Mouse (Mus musculus): Measurements from ENCODE around the gene B3gntl1.
"Not testable (repeated sequence)": the region's sequence is repeated elsewhere in the genome, so short reads cannot be mapped to it uniquely, and the experiment has no call there.

B3gntl1 gene

DNA sequence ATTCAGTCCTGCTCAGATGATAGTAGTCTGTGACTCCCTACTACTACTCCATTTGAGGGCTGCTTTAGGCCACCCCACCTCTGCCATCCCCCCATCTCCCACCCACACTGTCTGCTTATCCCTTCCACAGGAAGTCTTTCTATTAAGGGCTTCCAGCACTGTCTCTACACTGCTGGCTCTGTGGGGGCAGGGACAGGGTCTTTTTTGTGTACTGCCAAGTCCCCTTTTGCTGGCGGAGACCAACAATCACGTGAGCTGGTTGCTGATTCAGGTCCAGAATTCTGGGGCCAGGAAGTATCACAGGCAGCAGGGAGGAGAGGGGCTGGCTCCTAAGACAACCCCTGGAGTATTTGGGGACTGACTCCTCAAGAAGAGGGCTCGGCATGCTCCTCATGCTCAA, 10.3 kb upstream of the B3gntl1 start:
- DNase-seq (ENCODE audit: low spot score): no peak

DNA sequence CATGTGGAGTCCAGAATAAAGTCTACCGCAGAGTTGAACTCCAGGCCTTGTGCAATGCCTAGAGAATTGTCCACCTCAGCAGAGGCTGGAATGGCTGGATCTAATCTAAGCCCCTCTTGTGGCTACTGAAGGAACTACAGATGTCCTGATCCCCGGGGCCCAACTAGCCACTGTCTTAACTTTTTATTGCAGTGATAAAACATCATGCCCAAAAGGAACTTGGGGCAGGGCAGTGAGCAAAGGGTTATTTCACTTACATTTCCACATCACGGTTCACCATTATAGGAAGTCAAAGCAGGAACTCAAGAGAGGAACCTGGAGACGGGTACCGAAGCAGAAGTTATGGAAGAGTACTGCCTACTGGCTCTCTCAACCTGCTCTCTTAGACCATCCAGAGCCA, 7.8 kb upstream of the B3gntl1 start:
- DNase-seq (ENCODE audit: low spot score): no peak

DNA sequence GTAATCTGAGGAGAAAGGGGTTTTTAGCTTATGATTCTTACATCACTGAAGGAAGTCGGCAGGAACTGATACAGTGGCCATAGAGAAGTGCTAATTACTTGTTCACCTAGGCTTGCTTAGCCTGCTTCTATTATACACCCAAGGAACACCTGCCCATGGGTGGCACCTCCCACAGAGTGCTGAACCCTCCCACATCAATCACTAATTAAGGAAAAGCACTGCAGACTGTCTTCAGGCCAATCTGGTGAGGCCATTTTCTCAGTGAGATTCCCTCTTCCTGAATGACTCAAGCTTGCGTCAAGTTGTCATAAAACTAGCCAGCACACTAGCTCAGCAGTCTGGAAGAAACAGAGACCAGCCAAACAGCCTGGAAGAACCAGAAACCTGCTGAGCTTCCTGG, 6.6 kb upstream of the B3gntl1 start:
- DNase-seq (ENCODE audit: low spot score): no peak

DNA sequence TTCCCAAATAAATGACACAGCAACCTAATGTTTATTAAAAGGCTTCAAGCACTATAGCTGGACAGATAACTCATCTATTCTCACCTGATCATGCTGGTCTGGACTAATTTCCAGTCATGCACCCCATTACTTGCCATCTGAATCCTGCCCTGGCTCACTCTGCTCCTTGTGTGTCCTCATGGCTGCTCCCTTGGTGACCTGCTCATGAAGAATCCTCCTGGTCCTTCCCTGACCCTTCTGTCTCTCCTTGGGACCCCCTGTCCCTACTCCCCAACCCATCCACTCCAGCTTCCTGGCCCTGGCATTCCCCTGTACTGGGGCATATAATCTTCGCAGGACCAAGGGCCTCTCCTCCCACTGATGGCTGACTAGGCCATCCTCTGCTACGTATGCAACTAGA, 3.9 kb upstream of the B3gntl1 start:
- no peak for DNase-seq (ENCODE audit: low spot score)

DNA sequence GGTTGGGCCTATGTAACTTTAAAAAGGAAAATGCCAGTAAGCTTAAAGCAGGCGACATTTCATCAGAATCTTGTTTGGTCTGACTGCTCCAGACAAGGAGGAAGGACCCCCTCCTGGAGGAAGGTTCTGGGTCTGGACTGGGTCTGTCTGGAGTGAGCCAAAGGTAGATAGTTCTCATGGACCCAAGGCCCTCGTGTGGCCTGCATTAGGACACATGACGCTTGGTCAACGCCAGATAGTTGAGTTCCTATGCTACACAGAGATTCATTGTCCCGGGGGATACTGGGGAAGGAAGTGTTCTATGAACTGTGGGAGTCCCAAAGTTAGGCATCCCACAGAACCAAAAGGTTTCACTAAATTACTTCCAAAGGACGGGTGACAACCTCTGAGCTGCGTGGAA, 676 bp upstream of the B3gntl1 start:
- DNase-seq (ENCODE audit: low spot score): no peak

DNA sequence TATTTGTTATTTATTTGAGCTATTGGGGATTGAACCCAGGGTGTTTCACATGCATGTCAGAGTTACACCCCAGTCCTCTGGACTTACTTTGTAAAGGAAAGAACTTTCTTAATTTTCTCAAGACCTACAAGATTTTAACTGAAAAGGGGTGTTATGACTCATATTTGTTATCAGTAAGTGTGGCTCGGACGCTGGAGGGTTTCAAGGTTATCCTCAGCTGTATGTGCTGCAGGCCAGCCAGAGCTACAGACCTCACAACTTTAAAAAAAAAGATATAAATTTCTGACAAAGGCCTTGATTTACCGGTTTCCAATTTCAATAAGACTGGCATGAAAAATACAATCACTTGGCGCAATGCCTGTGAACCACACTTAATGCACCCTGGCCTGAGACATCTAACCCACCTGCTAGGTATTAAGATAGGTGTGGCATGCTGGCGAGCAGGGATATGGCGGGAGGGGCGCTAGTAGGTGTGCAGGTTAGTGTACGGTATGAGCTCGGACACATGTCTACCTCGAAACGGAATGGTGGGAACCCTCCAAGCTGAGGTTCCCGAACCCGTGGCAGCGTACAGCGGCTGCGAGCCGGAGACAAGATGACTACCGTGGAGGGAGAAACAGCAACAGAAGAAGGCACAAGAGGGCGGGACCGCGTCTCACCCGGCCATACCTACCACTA, 502 bp downstream of the B3gntl1 start:
- no peak for DNase-seq (ENCODE audit: low spot score)

DNA sequence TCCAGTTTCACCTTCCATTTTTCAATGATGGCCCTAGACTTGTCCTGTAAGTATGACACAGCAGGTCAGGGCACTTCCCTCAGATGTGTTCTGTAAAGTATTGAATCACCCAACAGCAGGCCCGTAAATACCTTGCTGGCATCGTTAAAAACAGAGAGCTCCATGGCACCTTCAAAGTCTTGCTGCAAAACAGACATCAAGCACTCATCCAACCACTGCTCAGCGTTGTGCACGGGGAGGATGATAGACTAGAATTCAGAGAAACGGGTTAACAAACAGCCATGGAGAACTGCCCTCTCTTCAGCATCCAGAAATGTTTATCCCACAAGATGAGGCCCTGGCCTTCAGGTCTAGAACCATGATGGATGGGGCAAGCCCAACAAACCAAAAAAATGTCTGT, 2.0 kb downstream of the B3gntl1 start:
- no peak for DNase-seq (ENCODE audit: low spot score)

DNA sequence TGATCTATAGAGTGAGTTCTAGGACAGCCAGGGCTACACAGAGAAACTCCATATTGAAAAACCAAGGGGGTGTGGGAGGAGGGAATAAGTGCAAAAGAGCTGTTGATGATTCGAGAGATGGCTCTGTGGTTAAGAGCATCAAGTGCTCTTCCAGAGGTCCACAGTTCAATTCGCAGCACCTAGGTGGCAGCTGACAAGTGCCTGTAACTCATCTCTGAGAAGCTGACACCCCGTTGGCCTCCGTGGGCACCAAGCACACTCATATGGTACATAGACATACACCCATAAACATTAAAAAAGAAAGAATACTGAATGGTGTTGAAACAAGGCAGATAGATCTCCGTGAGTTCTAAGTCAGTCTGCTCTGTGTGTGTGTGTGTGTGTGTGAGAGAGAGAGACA, 4.2 kb downstream of the B3gntl1 start:
- no peak for DNase-seq (ENCODE audit: low spot score)

DNA sequence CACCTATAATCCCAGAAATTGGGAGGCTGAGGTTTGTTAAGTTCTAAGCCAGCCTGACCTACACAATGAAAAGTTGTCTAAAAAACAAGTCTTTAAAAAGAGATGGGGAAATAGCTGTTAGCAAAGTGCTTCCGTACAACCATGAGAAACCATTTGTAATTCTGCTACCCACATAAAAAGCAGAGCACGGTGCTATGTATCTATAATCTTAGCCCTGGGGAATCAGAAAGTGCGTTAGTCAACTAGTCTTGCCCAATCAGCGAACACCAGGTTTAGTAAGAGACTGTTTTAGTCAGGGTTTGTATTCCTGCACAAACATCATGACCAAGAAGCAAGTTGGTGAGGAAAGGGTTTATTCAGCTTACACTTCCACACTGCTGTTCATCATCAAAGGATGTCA, 5.4 kb downstream of the B3gntl1 start:
- DNase-seq (ENCODE audit: low spot score): no peak

DNA sequence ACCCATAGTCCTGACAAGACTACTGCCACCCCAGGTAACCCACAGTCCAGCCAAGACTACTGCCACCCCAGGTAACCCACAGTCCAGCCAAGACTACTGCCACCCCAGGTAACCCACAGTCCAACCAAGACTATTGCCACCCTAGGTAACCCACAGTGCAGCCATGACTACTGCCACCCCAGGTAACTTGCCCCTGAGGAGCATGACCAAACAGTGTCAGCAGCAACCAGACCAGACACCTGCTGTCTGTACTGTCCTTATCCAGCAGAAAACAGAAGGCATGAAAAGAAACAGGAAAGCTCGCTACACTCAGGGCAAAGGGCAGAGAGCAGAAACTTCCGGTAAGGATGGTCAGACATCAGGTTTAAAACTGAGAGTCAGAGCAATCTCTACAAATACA, 11.8 kb downstream of the B3gntl1 start:
- DNase-seq (ENCODE audit: low spot score): no peak

DNA sequence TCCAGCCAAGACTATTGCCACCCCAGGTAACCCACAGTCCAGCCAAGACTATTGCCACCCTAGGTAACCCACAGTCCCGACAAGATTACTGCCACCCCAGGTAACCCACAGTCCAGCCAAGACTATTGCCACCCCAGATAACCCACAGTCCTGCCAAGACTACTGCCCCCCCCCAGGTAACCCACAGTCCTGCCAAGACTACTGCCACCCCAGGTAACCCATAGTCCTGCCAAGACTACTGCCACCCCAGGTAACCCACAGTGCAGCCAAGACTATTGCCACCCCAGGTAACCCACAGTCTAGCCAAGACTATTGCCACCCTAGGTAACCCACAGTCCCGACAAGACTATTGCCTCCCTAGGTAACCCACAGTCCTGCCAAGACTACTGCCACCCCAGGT, 12.3 kb downstream of the B3gntl1 start:
- not testable (repeated sequence) for DNase-seq (ENCODE audit: low spot score)

DNA sequence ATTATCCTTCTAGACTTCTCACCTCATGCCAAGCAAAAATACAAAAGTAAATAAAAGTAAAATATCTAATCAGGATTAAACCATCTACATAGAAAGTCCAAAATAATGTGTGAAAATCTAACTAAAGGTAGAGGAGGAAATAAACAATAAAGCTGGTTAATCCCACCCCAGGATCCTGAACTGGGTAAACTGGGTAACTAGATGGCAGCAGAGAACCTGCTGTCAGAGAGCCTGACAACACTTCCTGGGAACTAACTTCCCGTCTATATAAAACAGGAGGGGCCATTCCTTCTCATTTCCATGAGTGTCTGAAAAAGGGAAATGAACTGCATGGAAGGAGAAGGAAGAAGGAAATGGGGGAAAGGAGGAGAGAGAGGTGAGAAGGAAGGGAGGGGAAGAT, 14.8 kb downstream of the B3gntl1 start:
- DNase-seq (ENCODE audit: low spot score): no peak

DNA sequence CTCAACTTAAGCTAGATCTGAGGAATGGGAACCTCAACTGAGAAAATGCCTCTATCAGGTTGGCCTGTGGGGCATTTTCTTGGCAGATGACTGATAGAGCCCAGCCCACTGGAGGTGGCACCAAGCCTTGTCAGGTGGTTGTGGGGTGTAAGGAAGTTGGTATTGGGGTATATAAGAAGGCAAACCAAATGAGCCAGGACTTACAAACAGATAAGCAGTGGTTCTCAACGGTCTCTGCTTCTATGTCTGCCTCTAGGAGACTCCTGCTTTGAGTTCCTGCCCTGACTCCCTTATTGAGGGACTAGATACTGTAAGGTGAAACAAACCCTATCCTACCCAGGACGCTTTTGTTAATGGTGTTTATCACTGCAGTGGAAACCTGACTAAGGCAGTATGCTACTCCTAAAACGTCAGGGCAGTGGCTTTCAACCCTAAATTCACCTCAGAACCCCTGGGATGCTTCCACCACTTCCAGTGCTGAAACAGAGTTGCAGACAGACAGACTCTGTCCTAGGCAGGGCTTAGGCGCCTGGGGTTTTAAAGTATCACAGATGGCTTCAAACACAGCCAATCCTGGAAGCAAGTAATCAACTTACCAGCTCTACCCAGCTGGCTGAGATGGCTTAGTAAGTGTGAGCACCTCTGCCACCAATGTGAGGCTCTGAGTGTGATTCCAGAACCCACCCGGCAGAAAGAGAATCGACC, 17.0 kb downstream of the B3gntl1 start:
- no peak for DNase-seq (ENCODE audit: low spot score)

DNA sequence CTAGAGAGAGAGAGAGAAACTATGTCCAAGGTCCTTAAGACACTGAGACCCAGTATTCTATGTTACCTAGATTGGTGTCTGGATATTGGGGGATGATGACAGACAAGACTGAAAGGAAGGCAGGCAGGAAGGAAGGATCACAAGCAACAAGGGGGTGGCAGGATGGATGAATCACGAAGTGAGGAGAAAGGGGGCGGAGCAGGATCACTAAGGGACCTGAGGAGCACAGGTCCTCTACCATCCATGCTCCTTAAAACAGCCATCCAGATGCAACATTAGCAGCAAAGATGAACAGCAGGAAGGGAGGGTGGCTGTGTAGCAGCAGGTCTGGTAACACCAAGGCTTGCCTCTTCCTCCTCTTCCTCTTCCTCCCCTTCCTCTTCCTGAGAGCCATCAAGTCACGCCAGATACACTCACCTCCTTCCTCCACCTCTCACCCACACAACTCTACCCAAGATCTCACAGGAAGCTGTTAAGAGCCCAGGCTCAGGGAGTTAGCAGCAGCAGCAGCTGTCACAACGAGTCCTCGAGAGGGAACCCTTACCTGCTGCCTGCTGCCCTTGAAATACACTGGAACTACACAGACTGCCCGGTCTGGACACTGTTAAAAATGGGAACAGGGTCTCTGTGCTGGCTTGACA, 17.7 kb downstream of the B3gntl1 start:
- DNase-seq (ENCODE audit: low spot score): no peak

DNA sequence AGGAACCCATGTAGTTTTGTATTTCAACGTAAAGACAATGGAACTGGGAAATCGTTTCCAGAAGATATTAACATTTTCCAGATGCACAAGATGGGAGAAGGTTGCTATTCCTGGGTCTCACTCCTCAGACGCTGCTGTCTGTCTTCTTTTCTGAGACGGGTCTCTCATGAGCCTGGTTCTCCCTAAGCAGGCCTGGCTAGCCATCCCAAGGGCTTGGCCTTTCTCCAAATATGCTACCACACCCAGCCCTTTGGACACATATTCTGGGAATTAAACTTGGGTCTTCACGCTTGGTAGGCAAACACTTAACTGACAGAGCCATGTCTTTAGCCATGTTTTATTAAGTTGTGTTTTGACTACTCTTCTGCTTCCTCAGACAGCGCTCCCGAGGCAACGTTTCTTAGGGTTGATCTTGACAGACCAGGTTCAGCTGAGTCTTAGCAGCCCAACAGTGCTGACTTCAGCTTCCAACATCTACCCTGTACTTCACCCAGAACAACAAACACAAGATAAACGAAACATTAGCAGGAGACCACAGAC, 18.5 kb downstream of the B3gntl1 start:
- DNase-seq (ENCODE audit: low spot score): no peak

DNA sequence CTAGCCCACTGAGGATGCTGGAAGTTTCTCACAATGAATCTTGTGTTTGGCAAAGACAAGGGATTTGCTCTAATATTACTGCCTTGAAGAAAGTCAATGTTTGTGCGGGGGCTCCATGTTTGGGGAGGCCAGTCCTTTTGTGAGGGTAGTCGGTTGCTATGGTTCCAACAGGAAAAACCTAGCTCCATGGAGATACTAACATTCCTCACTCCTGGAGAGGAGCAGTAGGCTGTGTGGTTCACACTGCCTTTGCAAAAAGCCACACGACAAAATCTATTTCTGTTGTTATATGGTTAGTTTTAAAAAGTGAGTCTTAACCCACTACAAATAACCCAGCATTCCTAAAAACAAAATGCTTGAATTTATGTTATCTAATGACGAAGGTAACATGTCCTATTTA, 19.3 kb downstream of the B3gntl1 start:
- DNase-seq (ENCODE audit: low spot score): no peak

DNA sequence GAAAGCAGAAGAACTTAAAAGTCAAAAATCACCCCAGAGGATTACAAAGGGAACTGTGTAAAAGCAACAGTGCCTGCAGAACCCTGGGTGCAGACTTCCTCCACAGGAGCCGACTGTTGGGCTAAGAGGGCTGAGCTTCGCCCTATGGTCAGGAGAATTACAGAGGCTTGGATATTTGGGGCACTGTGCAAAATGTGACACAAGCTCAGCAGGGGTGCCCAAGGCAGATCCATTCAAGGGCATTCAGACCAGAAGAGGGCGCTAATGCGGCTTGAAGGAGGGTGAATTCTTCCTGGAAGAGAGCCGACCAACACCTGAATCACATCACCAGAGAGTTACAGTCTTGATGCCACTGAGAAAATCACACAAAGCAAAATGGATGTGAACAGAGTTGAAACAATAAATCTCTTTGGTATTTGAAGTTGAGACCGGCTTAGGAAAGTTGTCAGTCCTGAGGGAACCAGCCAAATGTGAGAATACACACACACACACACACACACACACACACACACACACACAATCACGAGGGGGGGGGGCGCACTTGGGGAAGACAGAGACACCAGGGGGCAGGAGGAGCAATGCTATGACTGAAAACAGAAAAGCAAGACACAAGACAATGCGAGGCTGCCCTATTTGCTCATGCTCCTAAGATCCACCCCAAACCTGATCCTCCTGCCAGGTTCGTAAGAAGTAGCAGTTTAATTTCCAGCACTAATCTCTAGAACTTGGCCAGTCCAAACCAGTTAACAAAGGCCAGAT, 20.2 kb downstream of the B3gntl1 start:
- peak; percentile 37 for DNase-seq (ENCODE audit: low spot score)

DNA sequence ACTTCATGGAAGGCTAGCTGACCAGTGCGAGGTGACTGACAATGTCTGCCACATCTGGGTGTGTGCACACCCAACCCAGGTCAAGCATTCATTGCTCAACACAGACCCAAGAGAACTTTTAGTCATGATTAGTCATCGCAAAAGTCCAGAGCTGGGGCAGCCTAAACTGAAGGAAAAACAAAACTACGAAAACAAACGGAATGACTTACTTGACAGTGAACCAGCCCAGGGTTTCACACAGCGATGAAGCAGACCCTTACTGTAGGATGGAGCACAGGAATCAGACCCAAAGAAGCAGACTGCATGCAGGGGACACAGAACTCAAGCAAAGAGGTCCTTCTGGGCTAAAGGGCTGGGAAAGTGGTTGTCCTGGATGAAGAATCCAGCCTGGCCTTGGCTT, 21.0 kb downstream of the B3gntl1 start:
- no peak for DNase-seq (ENCODE audit: low spot score)

DNA sequence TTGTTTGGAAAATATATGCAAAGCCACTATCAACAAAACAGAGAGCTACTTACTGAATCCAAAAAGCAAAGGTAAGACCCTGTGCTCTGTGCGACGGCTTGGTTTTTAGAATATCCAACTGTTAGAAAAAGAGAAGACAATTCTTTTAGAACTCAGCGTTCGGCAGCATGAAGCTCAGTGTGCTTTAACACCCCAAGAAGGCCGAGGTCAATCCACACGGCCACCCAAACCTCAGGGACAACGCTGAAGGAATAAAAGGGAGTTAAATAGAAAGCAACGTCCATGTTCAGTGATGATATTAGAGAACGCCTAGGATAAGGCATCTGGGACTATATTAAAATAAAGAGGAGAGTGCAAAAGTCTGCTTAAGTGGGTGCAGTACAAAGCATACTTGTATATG, 21.4 kb downstream of the B3gntl1 start:
- DNase-seq (ENCODE audit: low spot score): no peak

DNA sequence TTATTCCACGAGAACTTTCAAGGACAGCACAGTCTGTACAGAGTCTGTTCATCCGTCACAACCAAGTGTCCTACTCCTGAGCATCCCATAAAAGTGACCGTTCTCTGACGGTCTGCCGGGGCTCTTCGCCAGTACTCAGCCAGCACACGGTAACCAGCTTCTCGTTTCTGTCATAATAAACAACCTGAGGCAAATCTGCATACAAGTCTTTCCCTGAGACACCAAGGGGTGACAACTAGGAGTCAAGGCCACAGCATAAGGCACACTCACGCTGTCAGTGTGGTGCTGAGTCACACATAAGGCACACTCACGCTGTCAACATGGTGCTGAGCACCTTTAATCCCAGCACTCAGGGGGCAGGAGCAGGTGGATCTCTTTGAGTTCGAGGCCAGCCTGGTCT, 22.3 kb downstream of the B3gntl1 start:
- DNase-seq (ENCODE audit: low spot score): no peak

DNA sequence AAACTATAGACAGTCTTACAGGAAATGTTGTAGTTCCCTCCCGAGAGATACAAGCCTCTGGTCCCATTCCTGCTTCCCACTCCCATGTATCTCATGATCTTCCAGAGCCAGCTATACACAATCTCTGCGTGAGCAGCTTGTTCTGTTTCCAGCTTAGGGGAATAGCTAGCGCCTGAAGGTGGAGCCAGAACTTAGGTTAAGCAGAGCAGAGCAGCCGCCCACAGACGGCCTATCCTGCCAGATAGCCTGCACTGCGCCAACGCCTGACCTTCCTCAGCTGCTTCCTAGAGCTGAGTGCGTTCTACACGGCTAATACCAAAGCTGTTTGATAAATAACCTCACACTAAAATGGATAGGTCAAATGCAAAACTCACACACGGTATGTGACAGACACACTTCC, 23.1 kb downstream of the B3gntl1 start:
- DNase-seq (ENCODE audit: low spot score): no peak

DNA sequence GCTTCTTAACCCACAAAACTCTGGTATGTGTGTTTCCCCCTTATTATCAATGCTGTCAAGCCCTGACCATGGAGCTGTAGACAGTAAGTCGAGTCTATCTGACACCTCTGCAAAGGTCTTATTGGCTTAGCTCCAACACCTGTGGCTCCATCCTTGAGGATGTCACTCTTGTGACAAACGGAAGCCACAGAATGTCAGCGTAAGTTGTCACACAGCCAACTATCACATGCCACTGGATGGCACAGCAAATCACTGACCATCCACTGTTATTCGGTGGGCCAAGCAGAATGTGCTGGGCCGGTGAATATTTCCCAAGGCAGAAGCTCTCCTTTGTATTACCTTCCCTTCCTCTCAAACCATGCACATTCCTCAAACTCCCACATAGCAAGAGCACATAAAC, 24.8 kb downstream of the B3gntl1 start:
- DNase-seq (ENCODE audit: low spot score): no peak

DNA sequence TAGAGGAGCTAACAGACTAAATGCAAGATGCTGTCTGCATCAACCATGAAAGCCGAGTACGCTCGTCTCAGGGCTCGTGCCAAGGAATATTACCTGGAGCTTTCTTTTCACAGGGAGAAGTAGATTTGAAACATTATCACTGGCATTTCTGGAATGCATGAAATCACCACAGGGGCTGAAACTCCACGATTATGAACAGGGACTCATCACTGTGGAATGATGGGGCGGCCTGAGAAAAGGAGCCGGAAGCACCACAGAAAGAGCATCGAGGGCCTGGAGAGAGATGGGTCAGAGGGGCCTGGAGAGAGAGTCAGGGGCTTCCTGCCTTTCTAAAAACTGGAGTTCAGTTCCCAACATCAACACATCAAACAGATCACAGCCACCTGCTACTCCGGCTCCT, 25.6 kb downstream of the B3gntl1 start:
- no peak for DNase-seq (ENCODE audit: low spot score)
